20 mouse cellular contexts compared by ENCODE assay signal in the genomic region with DNA sequence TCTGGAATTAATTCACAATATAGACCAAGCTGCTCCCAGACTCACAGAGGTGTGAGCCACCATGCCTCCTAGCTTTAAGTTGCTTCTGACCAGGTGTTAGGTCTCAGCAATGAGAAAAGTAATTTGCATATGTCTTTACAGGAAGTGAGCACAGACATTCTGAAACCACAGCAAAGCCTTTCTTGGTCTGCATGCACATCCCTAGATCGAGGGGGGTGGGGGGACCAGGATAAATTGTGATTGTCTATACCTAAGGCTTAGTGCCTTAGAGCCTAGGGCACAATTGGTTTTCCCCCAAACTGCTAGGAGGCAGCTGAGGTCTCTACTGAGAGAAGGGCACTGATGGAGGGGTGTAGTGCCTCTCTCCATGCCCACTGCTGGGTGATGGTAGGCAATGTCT.
DNase-seq lines count a peak whose midpoint lies in the region; ATAC-seq and TF ChIP-seq lines count a peak whose summit lies in the region.
"Had no signal": no experiment of that assay in that cellular context is flagged by ENCODE, and none has a peak within 500 bp of the region (broad histone marks: within the 10 kb centered on the region; RNA-seq: fewer than 3 reads in every experiment).

No protein-coding gene starts in this region.

- ATAC-seq in heart, embryonic 16.5 days (replicated peaks; ENCODE audit: extremely low read depth, insufficient read depth, low FRiP score) = no peak
- 0 out of 2 replicates have a peak, but pooled peaks have one; percentile 16 for ATAC-seq in granulocyte monocyte progenitor cell, adult 5-6 weeks (replicated peaks; ENCODE audit: poor library complexity, severe bottlenecking)
- no peak for ATAC-seq in liver, embryonic 12.5 days
- no peak for ATAC-seq in stomach, postnatal 0 days (ENCODE audit: low FRiP score, low TSS enrichment)
- ATAC-seq: forebrain, embryonic 14.5 days; intestine, postnatal 0 days had no signal

- H3K27me3 ChIP-seq in heart, embryonic 16.5 days (ENCODE audit: control insufficient read depth, insufficient read depth, low read length) = no peaks in the 10 kb centered on the region
- no peaks in the 10 kb centered on the region for H3K27me3 ChIP-seq in thymus, adult 2 months (ENCODE audit: control insufficient read depth, insufficient read depth, low read length)
- H3K27me3 ChIP-seq in forebrain, embryonic 10.5 days (ENCODE audit: poor library complexity, severe bottlenecking) = no peaks in the 10 kb centered on the region
- H3K27me3 ChIP-seq in liver, embryonic 12.5 days (replicated peaks) = no peaks in the 10 kb centered on the region; the same call in 1 of the 2 replicates
- H3K27me3 ChIP-seq in stomach, postnatal 0 days (ENCODE audit: control insufficient read depth, insufficient read depth, low read length) = no peaks in the 10 kb centered on the region
- H3K27me3 ChIP-seq: hindbrain, embryonic 12.5 days had no signal

- no peak for TF ChIP-seq CTCF in thymus, adult 2 months (IDR thresholded peaks at IDR 0.05; ENCODE audit: borderline replicate concordance, control insufficient read depth, extremely low read depth, insufficient read depth, low read length, poor library complexity)
- TF ChIP-seq CTCF in stomach, postnatal 0 days (IDR thresholded peaks at IDR 0.05; ENCODE audit: low read depth) = no peak

- H3K9me3 ChIP-seq in heart, embryonic 16.5 days (replicated peaks; ENCODE audit: control insufficient read depth, low read length) = no peaks in the 10 kb centered on the region
- H3K9me3 ChIP-seq in forebrain, embryonic 10.5 days = no peaks in the 10 kb centered on the region
- no peaks in the 10 kb centered on the region for H3K9me3 ChIP-seq in liver, embryonic 12.5 days (replicated peaks)
- H3K9me3 ChIP-seq in stomach, postnatal 0 days (ENCODE audit: control insufficient read depth, low read length) = no peaks in the 10 kb centered on the region
- H3K9me3 ChIP-seq: hindbrain, embryonic 12.5 days; liver, embryonic 15.5 days had no signal

- H3K4me1 ChIP-seq in heart, embryonic 16.5 days (ENCODE audit: control insufficient read depth, insufficient read depth, low read length) = peaks cover 12% of the 10 kb centered on the region
- peaks cover 36% of the 10 kb centered on the region for H3K4me1 ChIP-seq in thymus, adult 2 months (replicated peaks; ENCODE audit: control insufficient read depth, insufficient read depth, low read length)
- peaks cover 26% of the 10 kb centered on the region for H3K4me1 ChIP-seq in forebrain, embryonic 10.5 days
- peaks cover 37% of the 10 kb centered on the region for H3K4me1 ChIP-seq in liver, embryonic 12.5 days
- H3K4me1 ChIP-seq in stomach, postnatal 0 days (replicated peaks; ENCODE audit: control insufficient read depth, insufficient read depth) = peaks cover 3% of the 10 kb centered on the region; the same call in 1 of the 2 replicates

- no peak overlapping the region for H3K9ac ChIP-seq in heart, embryonic 16.5 days (ENCODE audit: low read length)
- no peak overlapping the region for H3K9ac ChIP-seq in liver, embryonic 12.5 days
- H3K9ac ChIP-seq in stomach, postnatal 0 days (ENCODE audit: low read length) = no peak overlapping the region
- H3K9ac ChIP-seq: hindbrain, embryonic 12.5 days; liver, embryonic 15.5 days had no signal

- no peak overlapping the region for H3K4me2 ChIP-seq in heart, embryonic 16.5 days (ENCODE audit: low read depth, low read length)
- H3K4me2 ChIP-seq in liver, embryonic 12.5 days = no peak overlapping the region
- no peak overlapping the region for H3K4me2 ChIP-seq in stomach, postnatal 0 days (replicated peaks; ENCODE audit: low read depth)
- H3K4me2 ChIP-seq: hindbrain, embryonic 12.5 days; liver, embryonic 15.5 days had no signal

- no peaks in the 10 kb centered on the region for H3K36me3 ChIP-seq in heart, embryonic 16.5 days (ENCODE audit: control insufficient read depth, insufficient read depth)
- no peaks in the 10 kb centered on the region for H3K36me3 ChIP-seq in thymus, adult 2 months (ENCODE audit: control insufficient read depth, insufficient read depth, low read length)
- H3K36me3 ChIP-seq in forebrain, embryonic 10.5 days (replicated peaks) = no peaks in the 10 kb centered on the region
- H3K36me3 ChIP-seq in liver, embryonic 12.5 days = no peaks in the 10 kb centered on the region
- no peaks in the 10 kb centered on the region for H3K36me3 ChIP-seq in stomach, postnatal 0 days (ENCODE audit: control insufficient read depth, insufficient read depth, low read length)
- H3K36me3 ChIP-seq: hindbrain, embryonic 12.5 days; liver, embryonic 15.5 days had no signal

- H3K27ac ChIP-seq in heart, embryonic 16.5 days (ENCODE audit: low read length) = peak overlapping the region; percentile 16; the same call in 1 of the 2 replicates
- peak overlapping the region; percentile 59 for H3K27ac ChIP-seq in thymus, adult 2 months (ENCODE audit: control insufficient read depth, insufficient read depth, low read length)
- no peak overlapping the region; the same call in 1 of the 2 replicates for H3K27ac ChIP-seq in forebrain, embryonic 10.5 days
- no peak overlapping the region for H3K27ac ChIP-seq in liver, embryonic 12.5 days
- no peak overlapping the region for H3K27ac ChIP-seq in stomach, postnatal 0 days (replicated peaks)
- H3K27ac ChIP-seq: kidney, postnatal 0 days; liver, embryonic 15.5 days had no signal

- H3K4me3 ChIP-seq in heart, embryonic 16.5 days (ENCODE audit: low read length) = no peak overlapping the region
- no peak overlapping the region for H3K4me3 ChIP-seq in thymus, adult 2 months (ENCODE audit: control insufficient read depth, insufficient read depth, low read length)
- H3K4me3 ChIP-seq in forebrain, embryonic 10.5 days = no peak overlapping the region
- H3K4me3 ChIP-seq in liver, embryonic 12.5 days = no peak overlapping the region
- H3K4me3 ChIP-seq in stomach, postnatal 0 days (ENCODE audit: low read depth, low read length) = no peak overlapping the region
- H3K4me3 ChIP-seq: heart, adult 2 months; hindbrain, embryonic 12.5 days; liver, embryonic 15.5 days had no signal

- 67% methylated on average over 1 of the region's 1 CpGs for WGBS in heart, embryonic 16.5 days
- WGBS in thymus, adult 2 months = 2% methylated on average over 1 of the region's 1 CpGs
- WGBS in forebrain, embryonic 10.5 days = 77% methylated on average over 1 of the region's 1 CpGs
- WGBS in liver, embryonic 12.5 days (ENCODE audit: insufficient replicate concordance) = 18% methylated on average over 1 of the region's 1 CpGs
- 40% methylated on average over 1 of the region's 1 CpGs for WGBS in stomach, postnatal 0 days

- no peak for DNase-seq in heart, adult 18-20 months
- peak; percentile 68 to 75 for DNase-seq in B cell, adult 2 months
- DNase-seq in thymus, adult 2 months = peak; percentile 71
- no peak for DNase-seq in forebrain, embryonic 10.5 days (ENCODE audit: extremely low spot score, low spot score)
- DNase-seq in stomach, postnatal 0 days (ENCODE audit: low spot score) = no peak
- DNase-seq: adrenal gland, postnatal 36 days; cerebellum, adult 9-10 months; embryo, embryonic 11 days; heart, adult 2 months; lung, postnatal 4 days; midbrain, embryonic 14.5 days; right cerebral cortex, postnatal 14 days had no signal

- no peak for TF ChIP-seq EP300 in stomach, postnatal 0 days (optimal IDR thresholded peaks at IDR 0.05)

- TF ChIP-seq POLR2A in thymus, adult 2 months (IDR thresholded peaks at IDR 0.05; ENCODE audit: control insufficient read depth, extremely low read depth, insufficient read depth, low read length, poor library complexity) = no peak

Comparison
In these comparisons a context has a peak if more than half of its experiments do, and no peak if none do; other contexts are left out.
1. H3K27ac ChIP-seq: peak in heart, embryonic 16.5 days (single experiment) and thymus, adult 2 months (single experiment); none in forebrain, embryonic 10.5 days (single experiment), liver, embryonic 12.5 days (single experiment) and stomach, postnatal 0 days (single experiment).
2. DNase-seq: peak in B cell, adult 2 months (2 of 2) and thymus, adult 2 months (single experiment); none in heart, adult 18-20 months (0 of 2), forebrain, embryonic 10.5 days (single experiment) and stomach, postnatal 0 days (single experiment).